Mouse (Mus musculus): ENCODE measurements around the gene Desi2.
"Not testable (repeated sequence)": the region's sequence is repeated elsewhere in the genome, so short reads cannot be mapped to it uniquely, and the experiment has no call there.

Desi2 gene

GRCm38 (mm10) chr1:178258821-178259220, 71.6 kb downstream of the Desi2 start:
- DNase-seq (ENCODE audit: low spot score): no peak

GRCm38 (mm10) chr1:178265381-178265780, 78.2 kb downstream of the Desi2 start:
- DNase-seq (ENCODE audit: low spot score): not testable (repeated sequence)

- no peak for DNase-seq (ENCODE audit: low spot score)
These were observed 83.4 kb downstream of the Desi2 start for GRCm38 (mm10) chr1:178270635-178271034.

GRCm38 (mm10) chr1:178275174-178275730, 88.0 kb downstream of the Desi2 start:
- peak; percentile 24 for DNase-seq (ENCODE audit: low spot score)

- DNase-seq (ENCODE audit: low spot score): no peak
These were observed 88.5 kb downstream of the Desi2 start for GRCm38 (mm10) chr1:178275738-178276053.

GRCm38 (mm10) chr1:178276054-178276911, 89.1 kb downstream of the Desi2 start:
- peak; percentile 74 for DNase-seq (ENCODE audit: low spot score)

- DNase-seq (ENCODE audit: low spot score): not testable (repeated sequence)
These were observed 96.1 kb downstream of the Desi2 start for GRCm38 (mm10) chr1:178283314-178283713.

- DNase-seq (ENCODE audit: low spot score): no peak
These were observed 96.9 kb downstream of the Desi2 start for GRCm38 (mm10) chr1:178283946-178284720.

GRCm38 (mm10) chr1:178287601-178288176, 100.5 kb downstream of the Desi2 start:
- DNase-seq (ENCODE audit: low spot score): no peak

GRCm38 (mm10) chr1:178291716-178292115, 104.5 kb downstream of the Desi2 start:
- no peak for DNase-seq (ENCODE audit: low spot score)

GRCm38 (mm10) chr1:178294051-178294450, 106.8 kb downstream of the Desi2 start:
- no peak for DNase-seq (ENCODE audit: low spot score)

GRCm38 (mm10) chr1:178301261-178301660, 114.0 kb downstream of the Desi2 start:
- DNase-seq (ENCODE audit: low spot score): not testable (repeated sequence)

- peak; percentile 87 for DNase-seq (ENCODE audit: low spot score)
These were observed 116.2 kb downstream of the Desi2 start for GRCm38 (mm10) chr1:178303425-178303824.

All from embryo, embryonic 10 days (tissue).